21 mouse cellular contexts compared by ENCODE assay signal in the genomic region with DNA sequence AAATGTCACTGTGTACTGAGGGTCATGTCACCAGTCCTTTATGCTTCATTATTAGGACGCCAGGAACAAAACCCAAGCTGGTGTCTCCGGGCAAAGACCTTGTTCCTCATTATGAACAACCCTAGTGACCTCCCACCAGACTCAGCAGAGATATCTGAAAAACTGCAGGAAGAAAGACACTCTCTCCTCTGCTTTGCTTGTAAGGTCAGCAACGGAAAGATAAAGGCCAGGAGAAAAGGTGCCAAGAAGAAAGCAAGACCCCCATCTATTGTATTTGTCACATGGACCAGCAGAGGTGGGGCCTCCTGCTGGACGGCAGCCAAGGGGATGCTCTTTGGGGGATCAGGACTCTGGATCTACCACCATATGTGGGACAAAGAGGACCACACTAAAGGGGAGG.
DNase-seq lines count a peak whose midpoint lies in the region; ATAC-seq and TF ChIP-seq lines count a peak whose summit lies in the region.
"Had no signal": no experiment of that assay in that cellular context is flagged by ENCODE, and none has a peak within 500 bp of the region (broad histone marks: within the 10 kb centered on the region; RNA-seq: fewer than 3 reads in every experiment).

No protein-coding gene starts in this region.

- H3K4me1 ChIP-seq in midbrain, embryonic 11.5 days (ENCODE audit: control insufficient read depth, insufficient read depth, low read length), result no peaks in the 10 kb centered on the region
- peaks cover 5% of the 10 kb centered on the region; the same call in 1 of the 2 replicates for H3K4me1 ChIP-seq in midbrain, embryonic 14.5 days (ENCODE audit: control insufficient read depth, insufficient read depth, low read length)

- no peaks in the 10 kb centered on the region for H3K36me3 ChIP-seq in midbrain, embryonic 11.5 days (ENCODE audit: control insufficient read depth, insufficient read depth, low read length)
- H3K36me3 ChIP-seq in midbrain, embryonic 14.5 days (ENCODE audit: control insufficient read depth, insufficient read depth, low read length), result no peaks in the 10 kb centered on the region
- H3K36me3 ChIP-seq: G1E had no signal

- intact Hi-C loops in left cerebral cortex, adult 2 months (cut with DNase I), result no loop called here

- H3K27ac ChIP-seq in midbrain, embryonic 11.5 days (ENCODE audit: low read depth, low read length), result no peak overlapping the region
- H3K27ac ChIP-seq in midbrain, embryonic 14.5 days (replicated peaks; ENCODE audit: low read depth, low read length), result no peak overlapping the region
- H3K27ac ChIP-seq in left cerebral cortex, adult 2 months, result no peak overlapping the region

- H3K9ac ChIP-seq in midbrain, embryonic 11.5 days (ENCODE audit: low read length), result no peak overlapping the region
- H3K9ac ChIP-seq in midbrain, embryonic 14.5 days (replicated peaks; ENCODE audit: low read length), result no peak overlapping the region

- TF ChIP-seq CTCF in left cerebral cortex, adult 2 months (IDR thresholded peaks at IDR 0.05), result no peak

- ATAC-seq in midbrain, embryonic 11.5 days (ENCODE audit: low FRiP score), result no peak
- ATAC-seq in midbrain, embryonic 14.5 days (ENCODE audit: low FRiP score, low TSS enrichment), result no peak
- ATAC-seq: activated CD4-positive, CD25-positive, alpha-beta regulatory T cell, adult 4 months; CD4-positive, CD25-positive, alpha-beta regulatory T cell, adult 4 months; Patski had no signal

- WGBS in midbrain, embryonic 11.5 days, result 67% methylated on average over 4 of the region's 4 CpGs
- WGBS in midbrain, embryonic 14.5 days, result 47% methylated on average over 4 of the region's 4 CpGs

- no peak overlapping the region for H3K4me3 ChIP-seq in midbrain, embryonic 11.5 days (ENCODE audit: low read depth, low read length)
- no peak overlapping the region for H3K4me3 ChIP-seq in midbrain, embryonic 14.5 days (replicated peaks; ENCODE audit: low read depth, low read length)
- H3K4me3 ChIP-seq in left cerebral cortex, adult 2 months, result no peak overlapping the region

- H3K9me3 ChIP-seq in midbrain, embryonic 11.5 days (ENCODE audit: control insufficient read depth, low read length), result no peaks in the 10 kb centered on the region
- no peaks in the 10 kb centered on the region for H3K9me3 ChIP-seq in midbrain, embryonic 14.5 days (ENCODE audit: control insufficient read depth, low read length)

- no peak overlapping the region for H3K4me2 ChIP-seq in midbrain, embryonic 11.5 days
- H3K4me2 ChIP-seq in midbrain, embryonic 14.5 days (ENCODE audit: low read length), result no peak overlapping the region

- no peaks in the 10 kb centered on the region for H3K27me3 ChIP-seq in midbrain, embryonic 11.5 days (ENCODE audit: control insufficient read depth, insufficient read depth, low read length)
- no peaks in the 10 kb centered on the region for H3K27me3 ChIP-seq in midbrain, embryonic 14.5 days (ENCODE audit: control insufficient read depth, insufficient read depth, low read length)
- H3K27me3 ChIP-seq: Patski had no signal

- peak; percentile 51 for DNase-seq in heart, adult 11 months
- no peak for DNase-seq in heart, adult 9 months (ENCODE audit: low spot score in 2 of 2)
- DNase-seq in midbrain, embryonic 11.5 days (ENCODE audit: low spot score, missing footprints), result peak; percentile 75
- DNase-seq in midbrain, embryonic 14.5 days, result no peak
- peak; percentile 43 for DNase-seq in retina, embryonic 14.5 days (ENCODE audit: low spot score)
- peak; percentile 59 for DNase-seq in retina, postnatal 1 day
- no peak for DNase-seq in adrenal gland, postnatal 10 days
- no peak for DNase-seq in left cerebral cortex, adult 2 months (ENCODE audit: extremely low spot score in 1 of 2, low spot score in 2 of 2)
- DNase-seq: adrenal gland, adult 2 months; adrenal gland, adult 8-10 months; adrenal gland, postnatal 14 days; adrenal gland, postnatal 25 days; adrenal gland, postnatal 36 days; B cell, adult 2 months; cerebellum, adult 11 months; cerebellum, adult 11-12 months; cerebellum, adult 18-20 months had no signal

Comparison
In these comparisons a context has a peak if more than half of its experiments do, and no peak if none do; other contexts are left out.
1. DNase-seq: peak in heart, adult 11 months (single experiment), midbrain, embryonic 11.5 days (single experiment), retina, embryonic 14.5 days (single experiment) and retina, postnatal 1 day (single experiment); none in heart, adult 9 months (0 of 2), midbrain, embryonic 14.5 days (single experiment), adrenal gland, postnatal 10 days (single experiment) and left cerebral cortex, adult 2 months (0 of 2).